Mouse (Mus musculus) C2C12 (cell line): Measurements from ENCODE around the gene Rfxank.

ENCODE experiments used
- CEBPB ChIP-seq: IDR thresholded peaks from one replicate; pipeline ENCODE4 v1.6.1; 2011; ENCODE audit warnings: low read depth, mild to moderate bottlenecking, control low read depth, moderate library complexity
- CTCF ChIP-seq: IDR thresholded peaks from one replicate; pipeline ENCODE4 v1.5.1; 2011; ENCODE audit not compliant: control insufficient read depth, insufficient read depth, insufficient read length
- MAX ChIP-seq: IDR thresholded peaks from one replicate; pipeline ENCODE4 v1.6.1; 2011; ENCODE audit warnings: mild to moderate bottlenecking, control low read depth
- MYOG ChIP-seq: IDR thresholded peaks from one replicate; pipeline ENCODE4 v1.6.1; 2011; ENCODE audit not compliant: control insufficient read depth, insufficient read length; ENCODE audit errors: extremely low read depth
- USF1 ChIP-seq: IDR thresholded peaks from one replicate; pipeline ENCODE4 v1.6.1; 2011; ENCODE audit warnings: low read depth, mild to moderate bottlenecking, control low read depth, moderate library complexity

DNA sequence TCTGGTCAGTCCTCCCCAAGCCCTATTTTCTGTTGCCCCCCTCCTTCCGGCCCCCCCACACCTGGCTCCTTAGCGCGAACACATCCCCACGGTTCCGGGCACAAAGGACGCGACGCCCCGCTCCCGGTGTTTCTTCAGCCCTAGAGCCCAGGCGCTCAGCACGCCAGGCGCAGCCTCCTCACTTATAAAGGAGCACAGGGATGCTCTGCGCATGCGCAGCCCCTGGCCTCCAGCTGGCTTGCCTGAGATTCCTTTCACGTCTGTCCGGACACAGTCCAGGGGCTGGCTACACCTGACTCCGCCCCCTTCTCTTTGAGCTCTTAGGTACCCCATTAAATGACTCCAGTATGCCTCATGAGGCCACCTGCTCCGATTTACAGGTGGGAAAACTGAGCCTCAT lies 18.3 kb downstream of the Rfxank start, which contains the start of gene Ncan:
- TF ChIP-seq CEBPB (no peak), CTCF (no peak), MAX (no peak), MYOG (no peak), USF1 (no peak)
